Mouse (Mus musculus): ENCODE measurements around the gene Cast. TPM values are rescaled to one million over a fixed set of nuclear protein-coding genes. Genes with fewer than 3 reads are reported as not detected.

The Cast gene
- 545 TPM for polyA plus RNA-seq (2014; fragmentation: Illumina TruSeq; extraction: RNeasy Lipid Tissue Mini Kit (QIAGEN cat#74804); ENCODE audit: low read depth, low replicate concordance)

DNA sequence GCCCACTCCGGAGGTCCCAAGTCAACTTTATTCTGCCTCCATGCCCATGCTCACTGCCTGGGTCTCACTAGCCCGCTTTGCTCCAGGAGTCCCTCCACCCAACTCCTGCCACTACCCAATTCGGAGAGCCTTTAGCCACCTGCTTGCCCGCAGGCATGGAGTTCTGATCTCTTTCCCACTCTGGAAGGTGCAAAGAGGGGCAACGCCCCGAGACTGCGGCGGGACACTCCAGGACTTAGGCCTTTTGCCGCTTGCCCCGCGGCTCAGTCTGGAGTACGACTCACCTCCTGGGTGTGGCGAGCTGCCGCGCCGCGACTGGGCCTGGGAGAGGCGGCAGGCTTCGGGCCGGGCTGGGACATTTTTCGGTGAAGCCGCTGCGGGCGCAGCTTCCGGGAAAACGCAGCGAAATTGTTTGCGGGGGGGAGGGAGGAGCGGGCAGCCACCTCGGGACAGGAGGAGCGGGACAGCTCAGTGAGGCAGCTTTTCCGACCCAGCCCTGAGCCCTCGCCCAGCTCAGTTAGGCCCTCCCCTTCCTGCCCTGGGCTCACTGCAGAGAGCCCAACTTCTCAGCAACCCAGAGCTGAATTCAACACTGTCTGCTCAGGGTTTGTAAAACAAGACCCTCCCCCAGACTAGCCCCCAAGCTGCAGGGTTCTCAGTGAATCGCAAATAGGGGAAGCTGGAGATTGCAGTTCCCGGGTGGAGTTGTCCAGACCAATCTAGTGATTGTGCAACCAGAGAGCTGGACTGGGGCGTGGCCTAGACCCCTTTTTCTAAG is at the start of gene Cast:
Gene Cast (minus strand): TSS at position 659 of the 778 bp plus-strand sequence.

Other genes starting within 250 kb of the Cast start
- gene Erap1, start 169.2 kb downstream of the Cast start, polyA plus RNA-seq (2014; fragmentation: Illumina TruSeq; extraction: RNeasy Lipid Tissue Mini Kit (QIAGEN cat#74804); ENCODE audit: low read depth, low replicate concordance) = 18.9 TPM